Mouse (Mus musculus) spleen, adult 2 months (tissue): ENCODE data around the gene Mmgt2. TPM values are rescaled to one million over a fixed set of nuclear protein-coding genes. Genes with fewer than 3 reads are reported as not detected.

Source experiments
- DNase-seq, 2 experiments: peaks; one replicate each; pipeline versions ENCODE4 v3.0.0 to v3.0.0-alpha.2; 2012 to 2021; ENCODE audit warnings: low spot score in 2 of 2, low read depth in 1 of 2
- H3K27ac ChIP-seq: fragments of 200-500 bp; 2 replicates; pipeline ENCODE4 v1.5.1; 2012; ENCODE audit warnings: low read length, inconsistent platforms; ENCODE audit not compliant: insufficient read depth
- H3K27me3 ChIP-seq: fragments of 200-500 bp; 2 replicates; pipeline ENCODE4 v1.6.1; 2012; ENCODE audit warnings: mild to moderate bottlenecking, moderate library complexity, low read length, inconsistent platforms; ENCODE audit not compliant: control insufficient read depth, insufficient read depth
- H3K36me3 ChIP-seq: fragments of 200-500 bp; 2 replicates; pipeline ENCODE4 v1.6.1; 2012; ENCODE audit warnings: mild to moderate bottlenecking, low read length, inconsistent platforms; ENCODE audit not compliant: control insufficient read depth, insufficient read depth
- H3K4me1 ChIP-seq: fragments of 200-500 bp; 2 replicates; pipeline ENCODE4 v1.6.1; 2011; ENCODE audit warnings: inconsistent platforms; ENCODE audit not compliant: control insufficient read depth, insufficient read depth, insufficient read length
- H3K4me3 ChIP-seq: fragments of 200-500 bp; 2 replicates; pipeline ENCODE4 v1.5.1; 2011; ENCODE audit warnings: mild to moderate bottlenecking, inconsistent platforms; ENCODE audit not compliant: insufficient read depth, insufficient read length; ENCODE audit errors: extremely low read depth
- CTCF ChIP-seq: fragments of 200-500 bp; IDR thresholded peaks from 2 replicates; pipeline ENCODE4 v1.5.1; 2011; ENCODE audit warnings: mild to moderate bottlenecking, inconsistent platforms; ENCODE audit not compliant: insufficient read depth, insufficient read length, insufficient replicate concordance; ENCODE audit errors: extremely low read depth
- POLR2A ChIP-seq: fragments of 200-500 bp; IDR thresholded peaks from 2 replicates; pipeline ENCODE4 v1.6.1; 2011; ENCODE audit warnings: low read depth, low read length, inconsistent platforms
- WGBS: fragments of 180-500 bp; shearing (Covaris S2); methylation state at CpG from one replicate; pipeline ENCODE4 v1.1.7; 2018; 5-methylcytosine and 5-hydroxymethylcytosine counted together
- polyA plus RNA-seq: library from polyadenylated mRNA; depleted of rRNA; stranded (reverse); fragments of >200 nt; gene quantifications from 2 replicates; pipeline ENCODE4 v1.2.3, GENCODE M21; 2012

Gene Mmgt2
- polyA plus RNA-seq, 1 experiment, result 22.3 TPM

DNA sequence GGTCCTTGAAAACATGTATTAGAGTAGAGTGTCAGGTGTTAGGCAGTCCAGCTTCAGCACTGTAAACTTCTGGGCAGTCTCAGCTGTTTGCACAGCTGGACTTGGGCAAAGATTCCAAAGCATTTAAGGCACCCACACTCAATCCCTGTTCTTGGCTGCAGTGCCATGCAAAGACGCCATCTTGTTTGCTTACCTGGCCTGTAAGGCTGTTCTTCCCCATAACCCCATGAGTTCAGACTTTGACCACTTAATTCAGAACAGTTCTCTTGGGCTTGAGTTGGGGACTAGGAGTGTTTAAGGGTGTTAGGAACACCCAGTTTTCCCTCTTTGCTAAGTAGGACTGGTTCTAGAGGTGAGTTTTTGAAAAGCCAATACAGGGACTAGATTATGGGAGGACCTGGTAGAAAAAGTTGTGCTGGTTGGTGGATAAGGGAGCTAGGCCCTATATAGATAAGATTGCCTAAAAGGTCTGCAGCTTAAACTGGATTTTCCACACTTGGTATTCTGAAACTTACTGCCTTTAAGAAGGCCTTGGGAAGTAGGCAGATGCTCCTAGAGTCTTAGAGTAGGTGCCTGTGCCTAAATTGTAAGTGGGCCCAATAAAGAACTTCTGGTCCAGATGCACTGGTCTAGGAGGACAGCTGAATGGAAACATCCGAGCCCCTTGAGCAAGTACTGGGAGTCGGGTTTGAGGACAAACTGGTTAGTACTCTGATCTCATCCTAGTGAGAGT is 43.4 kb upstream of the Mmgt2 start:
- peaks cover 29% of the 10 kb centered on the region for H3K36me3 ChIP-seq
- H3K4me1 ChIP-seq, result peaks cover 4% of the 10 kb centered on the region; the same call in 1 of the 2 replicates
- no peak for DNase-seq
- TF ChIP-seq POLR2A (no peak), CTCF (no peak)
- no peak overlapping the region for H3K4me3 ChIP-seq
- H3K27ac ChIP-seq, result no peak overlapping the region
- WGBS, result 71% methylated on average over 3 of the region's 3 CpGs
- no peaks in the 10 kb centered on the region for H3K27me3 ChIP-seq

DNA sequence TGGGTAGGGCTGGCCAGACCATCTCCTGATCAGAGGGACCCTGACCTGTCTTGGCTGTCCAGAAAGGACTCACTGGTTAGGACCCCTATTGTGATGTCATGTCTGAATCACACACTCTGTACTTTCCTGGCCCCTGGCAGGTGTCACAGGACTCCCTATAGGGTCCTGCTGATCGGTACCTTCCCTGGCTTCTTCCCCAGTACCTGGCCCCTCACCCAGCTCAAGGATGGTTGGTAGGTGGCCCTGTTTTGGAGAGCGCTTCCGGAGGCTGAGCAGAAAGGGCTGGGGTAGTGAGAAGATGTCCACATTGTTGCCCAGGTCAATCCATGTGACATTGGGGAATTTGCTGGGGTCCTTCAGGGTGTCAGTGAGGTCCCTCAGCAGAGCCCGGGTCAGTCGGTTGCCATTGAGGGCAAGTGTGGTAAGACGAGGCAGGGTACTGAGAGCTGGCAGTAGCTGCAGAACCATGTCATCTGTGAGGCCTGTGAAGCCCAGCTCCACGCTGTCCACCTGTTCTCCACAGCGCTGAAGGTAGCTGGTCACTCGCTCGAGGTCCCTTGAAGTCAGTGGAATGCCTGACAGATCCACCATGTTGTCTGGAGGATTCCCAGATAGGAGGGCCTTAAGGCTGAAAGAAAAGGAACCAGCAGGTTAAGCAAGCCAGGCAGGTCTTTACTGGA is 42.7 kb upstream of the Mmgt2 start:
- H3K4me3 ChIP-seq, result no peak overlapping the region

DNA sequence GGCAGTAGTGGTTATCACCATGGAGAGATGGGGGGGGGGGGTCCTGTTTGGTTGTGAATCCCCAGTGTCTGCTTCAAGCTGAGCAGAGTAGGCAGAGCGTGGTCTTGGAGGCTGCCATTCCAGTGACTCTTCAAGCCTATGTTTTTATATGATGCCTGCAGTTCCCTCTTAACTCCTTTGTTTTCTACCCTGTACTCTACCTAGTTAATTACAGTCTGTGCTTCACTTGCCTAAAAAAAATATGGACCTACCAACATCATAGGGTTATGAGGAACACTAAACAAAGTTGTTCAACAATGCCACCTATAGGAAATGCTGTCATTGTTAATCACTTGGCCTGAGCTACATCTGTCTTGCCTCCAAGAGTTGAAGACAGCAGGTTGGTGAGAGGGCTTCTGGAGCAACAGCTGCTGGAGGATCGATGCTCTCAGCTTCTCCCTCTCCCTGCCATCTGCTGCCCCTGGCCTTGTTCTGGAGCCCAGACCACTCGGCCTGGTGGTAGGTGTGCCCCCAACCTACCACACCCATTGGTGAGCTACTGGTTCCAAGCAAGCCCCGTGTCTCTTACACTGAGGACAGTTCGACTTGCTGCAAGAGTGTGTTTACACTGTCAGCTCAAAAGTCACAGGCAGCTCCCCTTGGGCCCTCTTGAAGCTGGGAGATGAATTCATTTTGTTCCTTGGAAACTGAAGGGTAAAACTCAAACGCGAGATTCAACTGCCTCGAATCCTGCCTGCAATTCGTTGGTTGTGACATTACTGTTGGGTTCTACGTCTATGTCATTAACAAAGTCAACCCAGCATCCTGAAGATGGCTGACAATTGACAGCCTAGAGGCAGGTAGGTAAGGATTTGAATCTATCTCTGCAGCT is 41.9 kb upstream of the Mmgt2 start:
- no peak overlapping the region for H3K27ac ChIP-seq
- no peak overlapping the region for H3K4me3 ChIP-seq
- no peak for TF ChIP-seq POLR2A
- no peak for TF ChIP-seq CTCF
- no peak for DNase-seq
- peaks cover 4% of the 10 kb centered on the region; the same call in 1 of the 2 replicates for H3K4me1 ChIP-seq
- H3K36me3 ChIP-seq, result peaks cover 29% of the 10 kb centered on the region
- WGBS, result 75% methylated on average over 10 of the region's 10 CpGs
- H3K27me3 ChIP-seq, result no peaks in the 10 kb centered on the region

More for the DNA sequence above, 42.7 kb upstream of the Mmgt2 start:
- H3K27ac ChIP-seq, result no peak overlapping the region
- 88% methylated on average over 10 of the region's 10 CpGs for WGBS
- DNase-seq, result no peak
- peaks cover 4% of the 10 kb centered on the region; the same call in 1 of the 2 replicates for H3K4me1 ChIP-seq
- no peak for TF ChIP-seq CTCF
- no peaks in the 10 kb centered on the region for H3K27me3 ChIP-seq
- peaks cover 29% of the 10 kb centered on the region for H3K36me3 ChIP-seq

DNA sequence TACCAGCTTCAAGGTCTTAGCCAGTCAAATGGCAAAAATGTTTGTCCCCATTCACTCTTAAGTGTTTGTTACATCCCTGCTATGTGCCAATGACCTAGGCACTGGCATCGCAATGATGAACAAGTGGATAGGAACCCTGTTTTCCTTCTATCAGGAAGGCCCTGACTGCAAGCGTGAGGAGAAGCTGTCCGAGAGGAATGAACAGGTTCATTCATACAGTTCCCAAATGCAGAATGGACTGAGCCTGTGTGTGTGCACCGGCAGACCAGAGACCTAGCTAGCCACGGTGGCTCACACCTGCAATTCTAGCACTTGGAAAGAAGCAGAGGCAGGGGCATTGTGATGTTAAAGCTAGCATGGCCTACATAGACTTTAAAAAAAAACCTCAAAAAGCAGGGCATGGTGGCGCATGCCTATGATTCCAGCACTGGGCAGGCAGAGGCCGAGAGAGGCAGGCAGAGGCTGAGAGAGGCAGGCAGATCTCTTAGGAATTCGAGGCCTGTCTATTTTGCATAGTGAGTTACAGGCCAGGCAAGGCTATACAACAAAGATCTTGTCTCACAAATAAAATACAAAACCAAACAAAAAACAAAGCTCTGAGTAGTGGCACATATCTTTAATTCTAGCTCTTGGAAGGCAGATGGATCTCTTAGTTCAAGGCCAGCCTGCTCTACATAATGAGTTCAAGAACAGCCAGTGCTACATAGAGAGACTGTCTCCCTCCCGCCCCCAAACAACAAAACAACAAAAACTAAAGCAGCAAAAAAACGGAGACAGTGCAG is 41.1 kb upstream of the Mmgt2 start:
- WGBS, result 79% methylated on average over 10 of the region's 10 CpGs
- no peak overlapping the region for H3K27ac ChIP-seq
- H3K4me1 ChIP-seq, result no peaks in the 10 kb centered on the region
- H3K36me3 ChIP-seq, result peaks cover 29% of the 10 kb centered on the region
- no peaks in the 10 kb centered on the region for H3K27me3 ChIP-seq
- no peak overlapping the region for H3K4me3 ChIP-seq
- no peak for DNase-seq
- no peak for TF ChIP-seq POLR2A
- no peak for TF ChIP-seq CTCF

DNA sequence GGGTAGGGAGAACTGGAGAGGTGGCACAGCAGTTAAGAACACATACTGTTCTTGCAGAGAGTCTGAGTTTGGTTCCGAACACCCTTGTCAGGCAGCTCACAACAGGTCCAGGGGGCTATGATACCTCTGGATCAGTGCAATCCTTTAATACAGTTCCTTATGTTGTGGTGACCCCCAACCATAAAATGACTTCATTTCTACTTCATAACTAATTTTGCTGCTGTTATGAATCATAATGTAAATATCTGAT is 40.6 kb upstream of the Mmgt2 start:
- no peak for DNase-seq
- no peak overlapping the region for H3K27ac ChIP-seq
- no peaks in the 10 kb centered on the region for H3K4me1 ChIP-seq
- no peak overlapping the region for H3K4me3 ChIP-seq
- WGBS, result 100% methylated on average over 1 of the region's 1 CpGs
- H3K27me3 ChIP-seq, result no peaks in the 10 kb centered on the region
- no peak for TF ChIP-seq CTCF
- TF ChIP-seq POLR2A, result no peak
- peaks cover 29% of the 10 kb centered on the region for H3K36me3 ChIP-seq

DNA sequence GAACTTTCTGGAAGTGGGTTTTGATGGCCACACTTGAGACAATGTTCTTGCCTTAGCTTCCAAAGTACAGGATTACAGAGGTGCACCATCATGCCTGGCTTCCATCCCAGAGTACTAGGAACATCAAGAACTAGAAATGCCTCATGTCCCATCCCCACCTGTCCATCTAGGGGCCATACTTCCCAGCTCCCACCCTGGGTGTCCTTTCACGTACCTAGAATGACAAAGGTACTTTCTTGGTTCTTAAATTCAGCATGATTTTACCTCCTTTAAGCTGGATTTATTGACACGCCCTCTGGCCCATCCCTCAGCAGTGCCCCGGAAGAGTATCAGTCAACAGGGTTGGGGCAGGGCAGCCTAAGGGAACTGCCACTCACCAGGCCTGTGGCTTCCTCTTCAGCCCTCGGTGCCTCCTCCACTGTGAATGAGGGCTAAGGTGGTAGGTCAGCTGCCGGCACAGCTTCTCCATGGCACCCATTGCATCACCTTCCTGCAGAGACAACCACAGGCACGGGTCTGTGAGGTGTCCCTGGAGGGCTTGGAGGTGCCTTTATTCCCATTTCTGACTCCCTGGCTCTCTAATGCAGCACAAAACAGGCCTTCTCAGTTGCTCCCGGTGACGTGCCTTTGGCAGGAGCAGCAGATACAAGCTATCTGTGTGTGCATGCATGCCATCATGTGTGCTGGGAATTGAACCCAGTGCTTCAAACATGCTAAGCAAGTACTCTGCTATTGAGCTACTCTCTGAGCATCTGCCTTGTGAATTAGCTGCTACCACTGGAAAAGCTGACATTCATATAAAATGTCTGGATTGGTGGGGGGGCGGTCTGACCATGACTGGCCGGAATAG is 39.4 kb upstream of the Mmgt2 start:
- Histone ChIP-seq H3K4me3 (no peak overlapping the region), H3K36me3 (peaks cover 29% of the 10 kb centered on the region), H3K27me3 (no peaks in the 10 kb centered on the region), H3K4me1 (no peaks in the 10 kb centered on the region), H3K27ac (no peak overlapping the region)
- 53% methylated on average over 10 of the region's 10 CpGs for WGBS
- TF ChIP-seq CTCF (no peak), POLR2A (no peak)
- DNase-seq, result no peak
